Mouse (Mus musculus) heart, adult 18-20 months (tissue): Measurements from ENCODE around the gene Sf3a3. TPM values are rescaled to one million over a fixed set of nuclear protein-coding genes. Genes with fewer than 3 reads are reported as not detected.

Experiments used
- DNase-seq, 2 experiments: peaks; one replicate each; pipeline ENCODE4 v3.0.0; 2021 to 2022; ENCODE audit warnings: mixed read lengths in 1 of 2
- long read RNA-seq, 2 experiments: library from polyadenylated mRNA; stranded (forward); transcript quantifications; one replicate each; pipeline ENCODE4 v2.0.0; 2021
- total RNA-seq, 2 experiments: library from RNA; stranded (reverse); gene quantifications; 2 replicates each; pipeline ENCODE4 v1.2.3; 2021

Gene Sf3a3
- 10 to 100 TPM; 18.8 to 19.4 TPM for total RNA-seq
- long read RNA-seq, experiment 1, transcript Sf3a3-201 (17 exons, 1,820 nt), result major isoform, 10 of 12 reads
- long read RNA-seq, experiment 1, partial matches to known transcripts, result 1 of 12 reads
- long read RNA-seq, experiment 1, other reads (novel, unspliced or antisense), result 1 of 12 reads
- long read RNA-seq, experiment 2, transcript Sf3a3-201 (17 exons, 1,820 nt), result major isoform, 6 of 6 reads
- long read RNA-seq, experiment 2, partial matches to known transcripts, result 0 of 6 reads
- long read RNA-seq, experiment 2, other reads (novel, unspliced or antisense), result 0 of 6 reads

- peak; percentile 96 to 98 for DNase-seq
These were observed at the start of gene Sf3a3 for GRCm38 (mm10) chr4:124714545-124715481. TSS of gene Sf3a3 (plus strand) at chr4:124714776.

- no peak for DNase-seq
These were observed 47.0 kb upstream of the Sf3a3 start for GRCm38 (mm10) chr4:124667476-124668033.

DNA sequence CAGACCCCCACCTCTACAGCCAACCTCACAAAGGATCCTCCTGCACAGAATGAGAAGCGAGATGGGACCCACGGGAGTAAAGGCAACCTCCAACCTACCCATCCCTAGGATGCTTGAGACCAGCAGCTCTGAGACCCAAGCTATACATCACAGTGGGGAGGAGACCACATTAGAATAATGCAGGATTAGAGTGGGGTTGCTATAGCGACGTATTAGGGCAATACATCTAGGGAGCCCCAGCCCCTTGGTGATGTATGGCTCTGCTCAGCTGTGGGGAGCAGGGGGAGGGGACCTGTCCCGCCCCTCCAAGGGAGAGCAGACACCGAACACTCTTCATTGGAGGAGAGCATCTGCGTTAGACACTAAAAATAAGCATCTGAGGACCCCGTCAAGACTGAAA is 46.5 kb upstream of the Sf3a3 start:
- no peak for DNase-seq

GRCm38 (mm10) chr4:124670232-124670631 is 44.3 kb upstream of the Sf3a3 start:
- DNase-seq, result no peak

DNA sequence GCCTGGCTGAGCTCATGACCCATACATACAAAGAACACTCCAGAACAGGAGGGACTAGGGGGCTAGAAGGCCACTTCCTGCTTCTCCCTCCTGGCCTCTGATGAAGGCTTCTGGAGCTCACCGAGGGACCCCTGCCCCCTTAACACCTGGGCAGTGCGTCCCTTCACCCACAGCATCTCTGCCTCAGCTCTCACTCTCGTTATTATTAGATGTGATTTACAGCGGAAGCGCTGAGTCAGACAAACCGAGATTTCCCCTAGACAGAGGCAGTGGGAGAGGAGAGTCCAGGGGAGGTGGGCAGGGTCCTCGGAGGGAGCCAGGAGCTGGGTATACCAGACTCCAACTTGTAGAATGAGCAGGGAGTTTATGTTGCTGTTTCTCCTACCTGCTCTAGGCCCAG is 43.0 kb upstream of the Sf3a3 start:
- DNase-seq, result no peak

GRCm38 (mm10) chr4:124672347-124673320 is 41.9 kb upstream of the Sf3a3 start:
- no peak for DNase-seq

DNA sequence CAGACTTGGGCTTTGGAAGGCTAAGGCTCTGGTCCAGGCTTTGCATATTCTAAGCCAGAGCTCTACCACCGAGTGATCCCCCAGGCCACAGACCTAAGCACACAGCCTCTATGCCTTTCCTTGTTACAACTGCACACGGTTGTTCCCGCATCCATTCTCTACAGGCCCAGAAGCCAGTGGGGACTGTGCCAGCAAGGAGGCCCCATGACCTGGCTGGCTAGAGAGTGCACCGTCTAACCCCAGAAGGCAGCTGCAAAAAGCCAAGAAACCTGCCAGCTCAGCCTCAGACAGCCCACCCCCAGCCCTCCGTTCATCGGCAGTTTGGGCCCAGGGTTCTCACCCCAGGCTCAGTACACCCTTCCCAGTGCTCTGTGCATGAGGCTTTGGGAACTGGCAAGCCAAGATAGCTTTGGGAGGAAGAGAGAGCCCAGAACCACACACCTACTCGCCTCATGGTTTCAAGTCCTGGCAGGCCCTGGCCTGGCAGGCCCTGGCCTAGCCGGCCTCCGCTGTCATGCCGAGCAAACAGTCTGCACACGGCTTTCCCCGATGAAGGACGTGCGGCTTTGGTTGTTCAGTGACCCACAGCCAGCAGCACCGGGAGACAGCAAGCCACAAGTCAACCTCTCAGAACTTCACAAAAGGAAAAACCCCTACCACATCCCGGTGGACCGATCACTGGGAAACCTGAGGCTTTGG is 40.1 kb upstream of the Sf3a3 start:
- DNase-seq, result no peak

GRCm38 (mm10) chr4:124675037-124675436 is 39.5 kb upstream of the Sf3a3 start:
- peak; percentile 30 to 60 for DNase-seq

- DNase-seq, result no peak
These were observed 38.6 kb upstream of the Sf3a3 start for GRCm38 (mm10) chr4:124675958-124676357.

GRCm38 (mm10) chr4:124682270-124682669 is 32.3 kb upstream of the Sf3a3 start:
- peak in 1 of 2 experiments; percentile 28 for DNase-seq

GRCm38 (mm10) chr4:124683474-124683873 is 31.1 kb upstream of the Sf3a3 start:
- DNase-seq, result no peak

- DNase-seq, result no peak
These were observed 29.6 kb upstream of the Sf3a3 start for GRCm38 (mm10) chr4:124685004-124685403.

DNA sequence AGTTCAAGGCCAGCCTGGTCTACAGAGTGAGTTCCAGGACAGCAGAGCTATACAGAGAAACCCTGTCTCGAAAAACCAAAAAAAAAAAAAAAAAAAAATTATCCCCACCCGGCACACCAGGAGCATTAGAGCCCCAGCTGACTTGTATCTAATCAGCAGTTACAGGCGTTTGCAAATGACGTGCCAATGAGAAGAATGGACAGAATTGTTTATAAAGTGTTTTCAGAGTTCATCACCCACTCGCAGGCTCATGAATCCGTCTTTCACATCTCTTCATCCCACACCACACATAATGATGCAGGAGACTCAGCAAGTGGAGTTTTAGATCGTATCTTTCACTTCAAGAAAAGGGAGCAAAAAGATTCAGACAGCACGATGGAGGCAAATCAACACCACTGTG is 29.1 kb upstream of the Sf3a3 start:
- DNase-seq, result no peak

DNA sequence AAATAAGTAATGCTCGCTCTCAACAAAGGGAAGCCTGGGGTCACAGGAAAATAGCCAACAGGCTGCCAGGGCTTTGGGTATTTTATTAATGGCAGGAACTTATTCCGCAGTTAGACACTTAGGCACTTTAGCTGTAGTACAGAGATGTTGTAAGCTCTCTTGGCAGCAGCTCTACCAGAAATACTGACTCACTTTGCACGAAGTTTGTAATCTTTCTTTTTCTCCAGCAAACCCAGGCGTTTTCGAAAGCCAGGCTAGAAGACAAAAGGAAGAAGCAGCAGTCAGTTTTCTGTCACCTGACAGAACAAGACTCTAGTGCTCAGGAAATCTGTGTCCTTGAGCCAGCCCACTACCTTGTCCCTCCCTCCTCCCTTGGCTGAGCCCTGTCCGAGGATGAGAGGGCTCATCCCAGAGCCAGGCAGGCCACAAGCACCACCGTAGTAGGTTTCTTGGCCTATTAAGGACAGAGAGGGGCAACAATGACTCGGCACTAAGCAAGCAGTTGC is 28.6 kb upstream of the Sf3a3 start:
- DNase-seq, result peak; percentile 43 to 61

- DNase-seq, result no peak
These were observed 23.1 kb upstream of the Sf3a3 start for GRCm38 (mm10) chr4:124691455-124691854.

DNA sequence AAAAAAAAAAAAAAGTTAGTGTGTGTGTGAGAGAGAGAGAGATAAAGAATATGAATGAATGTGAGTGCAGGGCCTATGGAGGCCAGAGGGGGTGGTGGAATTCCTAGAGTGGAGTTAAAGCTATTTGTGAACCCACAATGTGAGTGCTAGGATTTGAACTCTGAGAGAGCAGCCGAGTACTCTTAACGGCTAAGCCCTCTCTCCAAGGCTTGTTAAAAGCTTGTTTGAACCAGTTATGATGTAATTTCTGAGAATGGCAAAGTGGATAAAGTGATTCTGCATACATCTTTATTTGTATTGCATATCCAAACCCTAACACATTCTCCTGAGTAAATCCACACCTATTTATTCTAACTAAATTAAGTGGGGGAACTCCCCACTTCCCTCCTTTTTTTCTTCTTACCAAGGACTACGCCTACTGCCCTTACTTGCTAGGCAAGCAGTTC is 22.1 kb upstream of the Sf3a3 start:
- DNase-seq, result no peak

- DNase-seq, result peak; percentile 91 to 94
These were observed 21.3 kb upstream of the Sf3a3 start, which contains the start of gene Utp11 for GRCm38 (mm10) chr4:124693135-124693894. TSS of gene Utp11 (minus strand) at chr4:124693600.

- no peak for DNase-seq
These were observed 20.0 kb upstream of the Sf3a3 start for GRCm38 (mm10) chr4:124694572-124694971.

DNA sequence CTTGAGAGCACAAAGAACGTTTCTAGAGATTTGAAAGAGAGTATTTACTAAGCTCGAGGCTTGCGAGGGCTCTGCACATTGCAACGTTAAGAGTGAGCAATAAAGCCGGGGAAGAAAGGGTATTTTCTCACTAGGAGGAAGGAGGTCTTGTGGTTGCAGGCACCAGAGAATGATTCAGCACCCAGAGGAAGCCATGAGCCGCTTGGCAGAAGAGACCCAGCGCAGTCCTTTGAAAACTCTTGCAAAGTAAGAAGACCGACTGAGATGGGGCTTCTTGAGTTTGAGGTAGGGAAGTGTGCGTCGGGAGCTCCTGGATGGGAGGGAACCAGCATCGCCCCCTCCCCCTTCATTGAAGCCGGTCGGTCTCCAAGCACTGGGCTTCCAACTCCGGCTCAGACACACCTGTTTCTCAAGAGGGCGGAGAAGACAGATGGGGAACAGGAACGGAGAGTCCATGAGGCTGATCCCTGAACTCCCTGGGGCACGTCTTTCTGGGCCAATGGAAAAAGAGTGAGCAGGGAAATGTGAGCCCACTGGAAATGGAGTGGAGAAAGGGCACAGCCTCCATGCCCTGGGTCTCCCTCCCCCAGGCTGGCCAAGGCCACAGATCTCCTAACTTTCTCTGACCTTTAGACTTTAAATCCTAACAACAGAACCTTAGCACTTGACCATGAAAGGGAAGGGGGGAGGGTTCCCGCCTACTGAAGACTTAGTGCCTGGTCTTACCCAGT is 18.6 kb upstream of the Sf3a3 start:
- no peak for DNase-seq
